Mouse (Mus musculus) lung, postnatal 0 days (tissue): ENCODE results near the gene Lasp1. TPM values are rescaled to one million over a fixed set of nuclear protein-coding genes. Genes with fewer than 3 reads are reported as not detected.

Source experiments
- ATAC-seq: fragments of 200-750 bp; cut with Nextera tagmentation; 2 replicates; pipeline ENCODE4 v1.8.0; 2017; ENCODE audit warnings: moderate library complexity
- DNase-seq: peaks from one replicate; pipeline ENCODE4 v3.0.0-alpha.2; 2016; ENCODE audit warnings: low spot score
- H3K27ac ChIP-seq: fragments of 300-500 bp; sonication (generic); 2 replicates; pipeline ENCODE4 v1.5.1; 2014; ENCODE audit warnings: antibody characterized with exemption, mild to moderate bottlenecking, low read length, mixed read lengths
- H3K27me3 ChIP-seq: fragments of 300-500 bp; sonication (generic); replicated peaks from 2 replicates; pipeline ENCODE4 v1.6.1; 2014; ENCODE audit warnings: low read length, mixed read lengths; ENCODE audit not compliant: insufficient read depth
- H3K36me3 ChIP-seq: fragments of 300-500 bp; sonication (generic); 2 replicates; pipeline ENCODE4 v1.6.1; 2014; ENCODE audit warnings: low read length, mixed read lengths; ENCODE audit not compliant: insufficient read depth
- H3K4me1 ChIP-seq: fragments of 300-500 bp; sonication (generic); 2 replicates; pipeline ENCODE4 v1.6.1; 2014; ENCODE audit warnings: antibody characterized with exemption, low read depth, low read length, mixed read lengths; ENCODE audit not compliant: insufficient read depth
- H3K4me2 ChIP-seq: fragments of 300-500 bp; sonication (generic); replicated peaks from 2 replicates; pipeline ENCODE4 v1.6.1; 2014; ENCODE audit warnings: low read depth, mild to moderate bottlenecking, low read length, moderate library complexity, mixed read lengths
- H3K4me3 ChIP-seq: fragments of 300-500 bp; sonication (generic); 2 replicates; pipeline ENCODE4 v1.5.1; 2014; ENCODE audit warnings: low read depth, low read length
- H3K9ac ChIP-seq: fragments of 300-500 bp; sonication (generic); replicated peaks from 2 replicates; pipeline ENCODE4 v1.6.1; 2014; ENCODE audit warnings: low read depth, mild to moderate bottlenecking
- H3K9me3 ChIP-seq: fragments of 300-500 bp; sonication (generic); 2 replicates; pipeline ENCODE4 v1.6.1; 2016; ENCODE audit warnings: low read length, mixed read lengths
- CTCF ChIP-seq: IDR thresholded peaks from 2 replicates; pipeline ENCODE4 v1.5.1; 2016; ENCODE audit warnings: antibody characterized with exemption, mild to moderate bottlenecking
- EP300 ChIP-seq: IDR thresholded peaks from 2 replicates; pipeline ENCODE4 v1.6.1; 2016; ENCODE audit warnings: antibody characterized with exemption, mild to moderate bottlenecking, control low read depth
- WGBS: fragments of 180-500 bp; shearing (Covaris S2); extraction: QIAGEN DNeasy Blood & Tissue Kit; methylation state at CpG from one replicate; pipeline ENCODE4 v1.1.7; 2014; 5-methylcytosine and 5-hydroxymethylcytosine counted together
- polyA plus RNA-seq: library from polyadenylated mRNA; unstranded; fragments of >200 nt; fragmentation: Nextera tagmentation; extraction: Ambion mirVana; gene quantifications from 2 replicates; pipeline ENCODE4 v1.2.1, GENCODE M21; 2015

Lasp1 gene
- polyA plus RNA-seq, 1 experiment from 2014 or later: 96.4 TPM

DNA sequence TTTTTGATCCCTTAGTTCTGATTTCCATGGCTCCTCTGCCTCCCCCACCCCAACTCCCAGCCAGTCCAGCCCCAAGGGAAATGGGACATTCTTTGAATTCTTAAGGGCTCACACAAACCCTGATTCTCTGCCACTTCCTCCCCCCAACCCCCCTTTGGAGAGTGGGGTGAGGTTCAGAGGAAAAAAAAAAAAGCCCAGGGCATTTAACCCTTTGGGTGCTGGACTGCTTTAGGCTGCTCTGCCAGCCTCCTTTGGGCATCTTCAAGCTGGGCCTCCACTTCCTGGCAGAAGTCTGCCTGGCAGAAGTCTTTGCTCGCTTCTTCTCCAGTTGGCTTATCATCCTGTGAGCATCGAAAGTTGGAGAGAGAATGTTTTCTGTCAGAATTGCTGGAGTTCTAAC lies 9.3 kb downstream of the Lasp1 start:
- Histone ChIP-seq H3K4me2 (no peak overlapping the region; the same call in 1 of the 2 replicates), H3K4me3 (no peak overlapping the region), H3K9ac (no peak overlapping the region), H3K27ac (peak overlapping the region; percentile 71), H3K4me1 (peaks cover 66% of the 10 kb centered on the region), H3K36me3 (peaks cover 11% of the 10 kb centered on the region; the same call in 1 of the 2 replicates), H3K27me3 (no peaks in the 10 kb centered on the region), H3K9me3 (no peaks in the 10 kb centered on the region)
- WGBS: 12% methylated on average over 2 of the region's 2 CpGs
- TF ChIP-seq EP300 (peak; percentile 69), CTCF (no peak)
- peak; percentile 82 for DNase-seq
- ATAC-seq: peak; percentile 29; the same call in 1 of the 2 replicates

DNA sequence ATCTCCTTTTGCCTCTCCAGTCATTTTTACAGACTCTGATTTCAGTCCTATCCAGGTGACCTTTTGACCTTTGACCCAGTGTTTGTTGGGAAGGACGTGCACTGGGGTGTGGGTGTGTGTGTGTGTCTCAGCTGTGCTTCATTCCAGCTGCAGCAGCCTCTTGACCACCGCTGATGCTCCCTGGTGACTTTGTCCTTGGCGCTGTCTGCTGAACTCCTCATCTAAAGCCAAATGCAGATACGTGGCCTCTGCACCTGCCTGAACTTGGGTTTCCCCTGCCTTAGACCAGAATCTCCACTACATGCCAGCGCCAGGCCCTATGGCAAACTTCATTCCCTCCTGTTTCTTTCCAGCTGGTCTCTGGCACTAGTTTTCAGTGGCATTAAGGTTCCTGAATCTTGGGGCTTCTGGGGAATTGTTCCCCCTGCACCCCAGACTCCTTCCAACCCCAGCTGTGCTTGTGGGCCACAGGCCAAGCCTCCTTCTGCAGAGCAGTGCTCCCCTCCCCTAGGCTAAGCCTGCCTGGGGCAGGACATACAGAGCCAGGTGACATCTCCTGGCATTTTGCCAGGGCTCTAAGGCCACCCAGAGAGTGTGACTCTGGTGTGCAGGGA lies 9.9 kb downstream of the Lasp1 start:
- Histone ChIP-seq H3K9ac (no peak overlapping the region), H3K27me3 (no peaks in the 10 kb centered on the region), H3K9me3 (no peaks in the 10 kb centered on the region), H3K27ac (peak overlapping the region; percentile 71), H3K36me3 (peaks cover 11% of the 10 kb centered on the region; the same call in 1 of the 2 replicates), H3K4me1 (peaks cover 63% of the 10 kb centered on the region), H3K4me3 (no peak overlapping the region), H3K4me2 (peak overlapping the region; percentile 3; the same call in 1 of the 2 replicates)
- DNase-seq (no peak), ATAC-seq (no peak)
- TF ChIP-seq EP300 (no peak), CTCF (no peak)
- WGBS: 29% methylated on average over 5 of the region's 5 CpGs

DNA sequence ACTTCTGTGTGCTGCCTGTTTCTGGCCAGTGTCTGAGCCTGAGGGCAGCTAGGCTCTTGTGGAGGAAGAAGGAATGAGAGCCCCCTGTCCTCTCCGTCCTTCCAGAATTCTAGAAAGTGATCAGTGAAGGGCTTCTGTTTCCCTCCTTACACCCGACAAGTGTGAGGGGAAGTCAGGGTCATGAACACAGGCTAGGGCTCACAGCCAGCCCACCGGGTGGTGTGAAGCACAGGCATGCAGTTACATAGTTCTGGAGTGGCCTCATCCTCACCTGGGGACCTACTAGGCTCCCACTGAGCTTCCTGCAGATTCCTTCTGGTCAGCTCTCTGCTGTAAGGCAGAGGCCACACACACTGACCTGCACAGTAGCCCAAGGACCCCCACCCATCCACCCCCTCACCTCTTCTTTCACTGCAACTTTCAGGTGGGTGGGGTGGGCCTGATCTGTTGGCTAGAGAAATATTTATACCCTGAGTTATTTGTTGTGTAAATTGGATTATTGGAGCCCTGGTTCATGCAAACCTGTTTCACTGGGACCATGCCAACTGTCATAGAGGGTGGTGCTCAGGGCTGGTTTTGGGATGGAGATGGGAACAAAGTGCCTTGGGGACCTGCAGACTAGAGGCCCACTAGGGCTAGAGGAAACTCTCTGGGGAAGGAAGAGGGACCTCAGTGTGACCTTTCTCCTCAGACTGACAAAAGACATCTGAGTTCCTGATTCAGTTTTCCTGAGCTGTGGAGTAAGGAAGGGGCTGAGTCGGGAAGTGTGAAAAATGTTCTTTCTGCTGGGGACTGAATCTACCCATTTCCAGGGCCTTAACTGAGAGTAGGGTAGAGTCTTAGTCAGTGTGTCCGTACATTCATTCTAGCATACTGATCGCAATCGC lies 10.7 kb downstream of the Lasp1 start:
- peaks cover 56% of the 10 kb centered on the region for H3K4me1 ChIP-seq
- WGBS: 36% methylated on average over 7 of the region's 7 CpGs

DNA sequence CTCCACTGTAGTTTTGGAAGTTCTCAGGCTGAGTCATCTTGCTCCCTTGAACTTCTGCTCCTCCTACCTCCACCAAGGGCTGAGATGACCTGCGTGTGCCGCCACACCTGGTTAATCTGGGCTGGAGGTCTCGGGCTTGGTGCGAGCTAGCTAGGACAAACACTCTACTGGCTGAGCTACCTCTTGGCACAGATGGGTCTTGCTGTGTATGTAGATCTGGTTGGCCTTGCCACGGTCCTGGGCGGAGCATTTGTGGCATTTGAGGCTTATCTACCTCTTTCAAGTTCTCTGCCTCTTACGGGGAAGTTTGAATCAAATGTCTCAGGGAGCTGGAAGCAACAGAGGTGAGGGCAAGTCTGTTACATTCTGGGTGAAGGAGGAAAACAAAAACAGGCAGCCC lies 11.6 kb downstream of the Lasp1 start:
- WGBS: 45% methylated on average over 7 of the region's 7 CpGs
- no peaks in the 10 kb centered on the region for H3K9me3 ChIP-seq
- 0 out of 2 replicates have a peak overlapping the region, but pooled peaks have one; percentile 71 for H3K27ac ChIP-seq
- ATAC-seq: peak; percentile 86
- no peak overlapping the region for H3K4me2 ChIP-seq
- no peak overlapping the region for H3K9ac ChIP-seq
- H3K36me3 ChIP-seq: peaks cover 11% of the 10 kb centered on the region; the same call in 1 of the 2 replicates
- peaks cover 48% of the 10 kb centered on the region for H3K4me1 ChIP-seq
- H3K4me3 ChIP-seq: no peak overlapping the region
- no peak for TF ChIP-seq EP300
- no peaks in the 10 kb centered on the region for H3K27me3 ChIP-seq
- peak; percentile 89 for DNase-seq

More for the DNA sequence above, 10.7 kb downstream of the Lasp1 start:
- Histone ChIP-seq H3K27me3 (no peaks in the 10 kb centered on the region), H3K9ac (no peak overlapping the region), H3K27ac (peak overlapping the region; percentile 71), H3K4me2 (0 out of 2 replicates have a peak overlapping the region, but pooled peaks have one; percentile 3), H3K4me3 (no peak overlapping the region), H3K36me3 (peaks cover 11% of the 10 kb centered on the region; the same call in 1 of the 2 replicates), H3K9me3 (no peaks in the 10 kb centered on the region)
- no peak for DNase-seq
- ATAC-seq: no peak
- TF ChIP-seq EP300 (no peak), CTCF (no peak)

DNA sequence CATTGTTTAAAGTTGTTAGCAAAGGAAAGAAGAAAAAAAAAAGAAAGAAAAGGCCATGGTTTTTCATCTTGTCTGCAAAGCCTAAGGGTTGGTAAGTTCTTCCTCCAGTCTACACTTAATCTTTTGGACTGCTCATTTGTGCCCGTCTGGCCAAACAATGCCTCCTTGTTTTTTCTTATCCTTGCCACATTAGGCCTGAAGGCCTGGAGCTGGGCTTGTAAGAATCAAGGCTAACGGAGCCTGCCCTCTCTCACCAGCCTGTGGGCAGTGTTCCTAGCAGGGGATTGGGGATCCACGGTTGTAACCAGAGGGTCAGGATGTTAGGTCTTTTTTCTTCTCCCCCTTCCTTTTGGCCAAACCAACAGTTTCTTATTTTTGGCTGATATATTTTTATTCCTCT lies 12.2 kb downstream of the Lasp1 start:
- Histone ChIP-seq H3K9ac (no peak overlapping the region), H3K36me3 (peaks cover 11% of the 10 kb centered on the region; the same call in 1 of the 2 replicates), H3K27me3 (no peaks in the 10 kb centered on the region), H3K9me3 (no peaks in the 10 kb centered on the region), H3K4me1 (peaks cover 42% of the 10 kb centered on the region), H3K4me2 (no peak overlapping the region), H3K4me3 (no peak overlapping the region), H3K27ac (no peak overlapping the region)
- TF ChIP-seq CTCF (no peak), EP300 (no peak)
- ATAC-seq: no peak
- no peak for DNase-seq
- WGBS: 41% methylated on average over 3 of the region's 3 CpGs
